Mouse (Mus musculus) c-Kit-negative CD71-positive TER-119-positive erythroid progenitor cells, embryonic 14.5 days (primary cell): ENCODE measurements around the gene Cntnap1.
A peak's percentile ranks its signal among the peaks of the same experiment; 100 is the strongest.

ENCODE experiments used
- DNase-seq: peaks from one replicate; pipeline ENCODE4 v3.0.0-alpha.2; 2013; ENCODE audit warnings: low read depth, low spot score

The Cntnap1 gene

DNA sequence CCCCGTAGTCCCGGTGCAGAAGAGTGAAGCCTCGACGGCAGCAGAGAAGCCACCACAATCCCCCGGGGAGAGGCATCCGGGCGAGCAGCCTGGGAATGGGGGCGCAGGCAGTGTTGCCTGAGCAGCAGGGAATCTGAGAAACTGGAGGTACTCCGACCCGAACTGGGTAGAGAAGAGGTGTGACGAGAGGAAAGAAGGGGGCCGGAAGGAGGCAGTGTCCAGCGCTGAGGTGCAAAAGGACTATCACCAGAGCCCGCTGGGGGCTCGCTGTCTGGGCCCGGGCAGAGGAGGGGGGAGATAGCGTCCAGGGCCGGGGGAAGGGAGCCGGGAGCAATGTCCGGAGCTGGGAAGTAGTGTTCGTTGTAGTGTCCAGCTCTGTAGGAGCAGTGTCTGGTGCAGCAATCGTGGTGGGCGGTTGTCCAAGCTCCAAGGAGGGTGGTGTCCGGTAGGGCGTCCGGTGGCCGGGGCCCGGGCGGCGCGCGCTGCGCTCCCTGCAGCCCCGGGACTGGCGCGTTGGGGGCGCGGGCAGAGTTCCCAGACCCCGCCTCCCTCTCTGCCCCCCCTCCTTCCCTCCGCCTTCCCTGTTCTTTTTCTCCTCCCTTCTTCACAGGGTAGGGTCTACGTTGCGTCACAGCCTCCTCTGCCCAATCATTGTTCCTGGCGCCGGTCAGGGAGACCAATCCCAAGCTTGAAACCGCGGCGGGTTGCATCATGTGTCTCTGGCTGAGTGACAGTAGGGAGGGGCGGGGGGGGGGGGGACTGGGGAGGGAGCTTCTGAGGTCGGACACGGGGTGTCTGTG is 688 bp downstream of the Cntnap1 start, which contains the start of gene Plekhh3:
Gene Plekhh3 (minus strand): TSS at position 541 of the 800 bp plus-strand sequence.
- no peak for DNase-seq

DNA sequence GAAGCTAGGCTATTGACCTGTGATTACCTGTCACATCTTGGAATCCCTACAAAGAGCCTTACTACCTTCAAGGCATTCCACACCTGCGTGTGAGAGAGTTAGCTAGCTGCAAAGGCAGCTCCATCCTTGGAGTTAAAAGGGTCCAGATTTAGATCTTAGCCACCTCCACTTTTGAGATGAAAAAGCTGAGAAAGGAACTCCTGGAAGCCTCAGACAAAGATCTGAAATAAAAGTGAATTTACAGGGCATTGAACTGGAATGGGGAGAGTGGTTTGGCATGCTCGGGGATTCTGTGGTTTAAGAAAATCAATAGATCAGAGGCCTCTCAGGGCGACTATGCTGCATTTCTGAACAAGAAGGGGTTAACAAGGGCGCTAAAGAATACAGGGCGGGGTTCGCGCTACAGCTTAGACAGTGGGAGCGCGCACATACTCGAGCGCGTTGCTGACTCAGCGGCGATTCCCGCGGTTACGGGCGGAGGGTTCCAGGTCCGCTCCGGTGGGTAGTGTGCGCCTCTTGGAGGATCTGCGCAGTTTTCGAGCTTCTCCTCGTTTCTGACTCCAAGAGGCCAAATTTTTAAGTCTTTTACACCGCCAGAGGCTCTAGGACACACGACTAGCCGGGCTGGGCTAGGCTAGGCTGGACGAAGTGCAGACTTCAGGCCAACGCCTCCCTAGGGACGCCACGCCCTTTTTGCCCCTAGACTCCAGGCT is 1.6 kb downstream of the Cntnap1 start:
- DNase-seq: no peak

DNA sequence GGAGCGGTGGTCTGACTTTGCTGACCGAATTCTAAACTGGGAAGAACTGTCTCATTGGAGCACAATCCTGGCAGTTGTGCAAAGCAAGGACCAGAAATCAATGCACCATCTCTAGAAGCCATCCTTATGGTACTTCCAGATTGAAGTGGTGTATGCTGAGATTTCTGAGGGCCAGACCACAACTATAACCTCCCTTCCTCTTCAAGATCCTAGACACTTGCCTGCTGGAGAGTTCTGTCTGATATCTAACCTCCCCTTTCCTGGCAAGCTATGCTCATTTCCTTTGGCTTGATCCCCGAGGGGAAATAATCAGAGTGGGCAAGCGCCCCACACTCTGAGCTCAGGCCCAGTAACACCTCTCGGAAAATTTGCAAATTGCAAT is 2.1 kb downstream of the Cntnap1 start:
- DNase-seq: no peak

DNA sequence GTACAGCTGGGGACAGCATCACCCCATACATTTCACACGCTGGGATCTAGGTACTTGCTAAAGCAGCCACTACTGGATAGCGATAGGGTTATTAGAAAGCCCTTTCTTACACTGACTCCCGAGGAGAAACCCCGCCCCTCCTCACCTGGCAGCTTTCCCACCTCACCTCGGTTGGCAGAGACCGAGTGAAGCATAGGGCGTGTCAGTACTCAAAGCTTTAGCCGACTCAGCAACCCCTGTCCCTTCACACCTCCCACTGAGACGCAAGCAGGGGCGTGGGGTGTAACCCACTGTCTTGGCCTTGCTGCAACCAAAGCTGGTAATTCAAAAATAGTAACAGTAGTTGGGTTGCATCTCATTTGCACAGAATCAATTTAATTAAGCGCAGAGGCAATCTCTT is 2.8 kb downstream of the Cntnap1 start:
- no peak for DNase-seq

DNA sequence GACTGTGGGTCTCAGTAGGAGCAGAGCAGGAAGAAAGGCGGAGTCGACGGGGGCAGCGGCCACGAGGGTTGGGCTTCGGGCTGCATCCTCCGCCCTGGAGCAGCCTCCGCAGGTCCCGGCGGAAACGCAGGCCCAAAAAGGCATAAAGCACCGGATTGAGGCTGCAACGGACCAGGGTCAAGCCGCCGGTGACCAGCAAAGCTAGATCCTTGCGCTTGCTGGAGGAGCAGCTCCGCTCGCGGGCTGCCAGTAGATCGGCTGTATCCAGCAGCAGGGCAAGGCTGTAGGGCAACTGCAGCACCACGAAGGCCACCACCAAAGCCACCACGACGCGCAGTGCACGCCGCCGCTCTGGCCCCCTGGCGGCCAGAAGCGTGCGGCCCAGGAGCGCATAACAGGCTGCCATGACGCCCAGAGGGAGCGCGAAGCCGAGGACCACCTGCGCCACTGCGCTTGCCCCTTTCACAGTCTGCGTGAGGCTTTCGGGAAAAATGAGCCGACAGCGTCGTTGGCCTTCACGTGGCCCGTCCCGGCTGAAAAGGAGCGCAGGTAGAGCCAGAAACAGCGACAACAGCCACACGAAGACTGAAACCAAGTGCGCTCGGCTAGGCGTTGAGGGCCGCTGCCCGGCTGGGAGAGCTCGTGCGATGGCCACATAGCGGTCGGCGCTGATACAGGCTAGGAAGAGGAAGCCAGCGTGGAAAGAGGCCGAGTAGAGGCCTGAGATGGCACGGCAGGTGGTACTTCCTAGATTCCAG is 3.5 kb downstream of the Cntnap1 start:
- DNase-seq: no peak

DNA sequence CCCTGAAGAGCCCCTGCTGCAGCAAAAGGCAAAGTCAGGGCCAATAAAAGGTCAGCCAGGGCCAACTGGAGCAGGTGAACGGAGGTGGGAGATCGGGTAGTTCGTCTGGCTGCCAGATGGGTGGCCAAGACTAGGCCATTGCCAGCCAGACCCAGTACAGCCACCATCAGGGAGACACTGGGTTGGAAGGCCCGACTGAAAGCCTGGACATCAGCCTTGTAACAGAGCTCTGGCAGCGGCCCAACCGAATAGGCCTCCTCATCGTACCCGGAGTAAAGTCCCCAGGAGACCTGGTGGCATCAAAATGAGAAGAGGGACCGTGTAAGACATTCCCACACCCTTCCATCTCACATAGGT is 4.0 kb downstream of the Cntnap1 start:
- DNase-seq: no peak

DNA sequence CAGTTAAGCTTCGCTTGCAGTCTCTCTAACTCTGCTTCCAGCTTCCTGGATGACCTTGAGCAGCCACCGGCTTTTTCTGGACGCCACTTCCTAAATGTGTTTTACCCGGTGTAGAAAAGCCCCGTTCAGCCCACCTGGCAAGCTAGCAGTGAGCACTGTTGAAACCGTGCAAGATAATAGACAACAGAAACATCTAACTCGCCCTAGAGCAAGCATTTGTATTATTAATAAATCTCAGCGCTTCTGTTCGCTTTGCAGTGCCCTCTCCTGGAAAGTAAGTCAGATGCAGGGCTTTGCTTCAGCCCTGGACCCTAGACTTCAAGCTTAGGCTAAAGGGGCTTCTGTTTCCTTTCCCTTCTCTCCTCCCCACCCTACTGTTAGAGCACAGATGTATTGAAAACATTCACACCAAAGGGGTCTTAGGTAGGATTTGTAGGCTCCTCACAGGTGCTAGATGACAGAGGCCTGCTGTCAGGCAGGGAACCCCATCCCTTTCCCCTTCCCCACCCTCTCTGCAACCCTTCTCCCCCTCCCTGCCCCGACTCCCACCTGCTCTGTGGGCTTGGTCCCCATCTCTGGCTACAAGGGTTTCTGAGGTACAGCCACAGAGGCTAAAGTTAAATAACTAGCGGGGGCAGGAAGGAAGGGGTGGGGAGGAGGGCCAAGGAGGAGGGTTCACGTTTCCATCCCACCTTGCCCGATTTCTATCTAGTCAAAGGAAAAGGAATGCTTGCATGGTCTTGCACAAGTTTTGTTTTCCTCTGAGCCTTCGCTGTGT is 4.7 kb downstream of the Cntnap1 start, which contains the start of gene Ccr10:
Gene Ccr10 (minus strand): TSS at position 593 of the 778 bp plus-strand sequence.
- no peak for DNase-seq

DNA sequence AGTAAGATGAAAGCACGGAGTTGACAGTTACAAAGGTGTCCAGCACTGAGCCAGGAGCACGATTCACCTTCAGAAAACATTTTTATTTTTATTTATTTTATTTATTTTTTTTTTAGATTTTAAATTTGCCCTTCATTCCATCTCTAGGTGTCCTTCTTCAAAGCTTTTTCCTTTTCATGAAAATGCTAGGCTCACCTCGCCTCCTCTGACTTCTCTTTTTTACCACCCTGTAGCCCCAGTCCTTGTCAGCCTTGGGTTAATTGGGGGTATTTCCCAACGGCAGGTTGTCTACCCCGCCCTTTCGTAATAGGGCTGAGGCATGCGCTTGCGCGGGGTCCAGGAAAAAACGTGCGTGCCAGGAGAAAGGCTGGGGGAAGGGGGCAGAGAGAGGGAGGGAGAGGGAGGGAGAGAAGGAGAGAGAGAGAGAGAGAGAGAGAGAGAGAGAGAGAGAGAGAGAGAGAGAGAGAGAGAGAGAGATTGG is 5.4 kb downstream of the Cntnap1 start:
- no peak for DNase-seq

DNA sequence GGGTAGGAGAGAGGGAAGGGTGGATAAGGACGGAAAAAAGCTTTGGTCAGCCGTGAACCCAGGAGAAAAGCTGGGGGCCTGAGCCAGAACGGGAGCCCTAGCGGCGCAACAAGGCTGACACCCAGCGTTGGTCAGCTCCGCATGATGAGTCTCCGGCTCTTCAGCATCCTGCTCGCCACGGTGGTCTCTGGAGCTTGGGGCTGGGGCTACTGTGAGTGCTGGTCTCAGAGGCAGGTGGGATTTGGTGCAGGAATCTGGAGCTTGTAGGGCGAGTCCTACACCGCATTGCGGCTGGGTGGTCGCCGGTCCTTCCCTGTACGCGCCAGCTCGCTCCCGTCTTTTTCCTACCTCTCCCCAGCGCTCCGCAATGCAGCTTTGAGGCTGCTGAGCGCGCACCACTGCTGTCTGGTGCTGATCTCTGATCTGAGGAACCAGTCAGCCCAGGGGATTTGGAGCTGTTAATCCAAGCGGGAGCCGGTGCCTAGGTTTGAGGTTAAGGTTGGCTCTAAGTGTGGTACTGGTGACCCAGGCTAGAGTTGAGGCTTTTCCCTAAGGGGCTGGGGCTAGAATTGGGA is 5.9 kb downstream of the Cntnap1 start:
- DNase-seq: no peak

GRCm38 (mm10) chr11:101176933-101177773 is 6.8 kb downstream of the Cntnap1 start:
- no peak for DNase-seq

- no peak for DNase-seq
These were observed 8.0 kb downstream of the Cntnap1 start for GRCm38 (mm10) chr11:101178061-101179058.

DNA sequence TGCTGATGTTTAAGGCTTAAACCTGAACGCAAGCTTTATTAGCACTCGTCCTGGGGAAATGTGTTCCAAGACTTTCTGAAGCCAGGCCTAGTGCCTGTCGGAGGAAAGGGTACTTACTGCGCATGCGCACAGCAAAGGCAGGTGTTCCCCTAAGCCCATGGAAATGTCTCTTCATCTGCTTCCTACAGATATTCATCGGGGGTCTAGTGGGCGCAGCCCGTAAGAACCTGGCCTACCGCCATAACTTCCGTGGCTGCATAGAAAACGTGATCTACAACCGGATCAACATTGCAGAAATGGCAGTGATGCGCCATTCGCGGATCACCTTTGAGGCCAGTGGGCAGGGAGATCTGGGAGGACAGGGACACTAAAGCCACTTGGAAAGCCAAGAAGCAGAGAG is 9.0 kb downstream of the Cntnap1 start:
- DNase-seq: no peak

DNA sequence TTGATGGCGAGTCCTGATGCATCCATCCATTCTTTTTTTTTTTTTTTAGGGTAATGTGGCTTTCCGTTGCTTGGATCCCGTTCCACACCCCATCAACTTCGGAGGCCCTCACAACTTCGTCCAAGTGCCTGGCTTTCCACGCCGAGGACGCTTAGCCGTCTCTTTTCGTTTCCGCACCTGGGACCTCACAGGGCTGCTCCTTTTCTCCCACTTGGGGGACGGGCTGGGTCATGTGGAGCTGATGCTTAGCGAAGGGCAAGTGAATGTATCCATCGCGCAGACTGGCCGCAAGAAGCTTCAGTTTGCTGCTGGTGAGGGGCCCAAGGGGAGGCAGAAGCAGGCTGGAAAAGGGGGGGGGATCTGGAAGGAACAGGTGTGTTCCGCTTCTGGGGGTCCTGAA is 9.9 kb downstream of the Cntnap1 start:
- DNase-seq: no peak

- DNase-seq: peak; percentile 25
These were observed 10.8 kb downstream of the Cntnap1 start for GRCm38 (mm10) chr11:101180846-101181740.

DNA sequence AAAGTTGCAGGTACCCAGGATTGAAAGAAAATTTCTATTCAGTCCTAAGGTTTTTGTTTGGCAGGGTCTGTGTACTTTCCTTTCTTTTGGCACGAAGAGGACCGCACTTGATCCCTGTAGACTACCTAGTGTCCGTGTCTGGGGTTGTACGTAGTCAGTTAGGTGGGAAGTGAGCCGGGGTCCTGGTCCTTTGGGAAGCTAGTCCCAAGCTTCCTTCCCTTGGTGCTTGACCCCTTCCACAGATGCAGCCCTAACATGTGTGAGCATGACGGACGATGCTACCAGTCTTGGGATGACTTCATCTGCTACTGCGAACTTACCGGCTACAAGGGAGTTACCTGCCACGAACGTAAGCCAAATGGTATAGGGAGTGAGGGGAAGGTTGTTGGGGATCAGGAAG is 11.6 kb downstream of the Cntnap1 start:
- no peak for DNase-seq

GRCm38 (mm10) chr11:101182771-101183517 is 12.6 kb downstream of the Cntnap1 start:
- DNase-seq: no peak

- DNase-seq: no peak
These were observed 14.7 kb downstream of the Cntnap1 start for GRCm38 (mm10) chr11:101184984-101185383.
